Mouse (Mus musculus): ENCODE data around the gene Zfp69.

Zfp69 gene

GRCm38 (mm10) chr4:120887381-120888112, 64.0 kb downstream of the Zfp69 start:
- no peak for DNase-seq (ENCODE audit: extremely low read depth, insufficient read length, low spot score)

GRCm38 (mm10) chr4:120886811-120887210, 64.7 kb downstream of the Zfp69 start:
- DNase-seq (ENCODE audit: extremely low read depth, insufficient read length, low spot score) = no peak

GRCm38 (mm10) chr4:120886131-120886530, 65.4 kb downstream of the Zfp69 start:
- DNase-seq (ENCODE audit: extremely low read depth, insufficient read length, low spot score) = no peak

GRCm38 (mm10) chr4:120885208-120886120, 66.0 kb downstream of the Zfp69 start:
- DNase-seq (ENCODE audit: extremely low read depth, insufficient read length, low spot score) = no peak

- no peak for DNase-seq (ENCODE audit: extremely low read depth, insufficient read length, low spot score)
Observed at GRCm38 (mm10) chr4:120882002-120882625, 69.4 kb downstream of the Zfp69 start.

- DNase-seq (ENCODE audit: extremely low read depth, insufficient read length, low spot score) = no peak
Observed at GRCm38 (mm10) chr4:120880731-120881432, 70.6 kb downstream of the Zfp69 start.
